Mouse (Mus musculus): ENCODE results near the gene Nprl2.

The Nprl2 gene

DNA sequence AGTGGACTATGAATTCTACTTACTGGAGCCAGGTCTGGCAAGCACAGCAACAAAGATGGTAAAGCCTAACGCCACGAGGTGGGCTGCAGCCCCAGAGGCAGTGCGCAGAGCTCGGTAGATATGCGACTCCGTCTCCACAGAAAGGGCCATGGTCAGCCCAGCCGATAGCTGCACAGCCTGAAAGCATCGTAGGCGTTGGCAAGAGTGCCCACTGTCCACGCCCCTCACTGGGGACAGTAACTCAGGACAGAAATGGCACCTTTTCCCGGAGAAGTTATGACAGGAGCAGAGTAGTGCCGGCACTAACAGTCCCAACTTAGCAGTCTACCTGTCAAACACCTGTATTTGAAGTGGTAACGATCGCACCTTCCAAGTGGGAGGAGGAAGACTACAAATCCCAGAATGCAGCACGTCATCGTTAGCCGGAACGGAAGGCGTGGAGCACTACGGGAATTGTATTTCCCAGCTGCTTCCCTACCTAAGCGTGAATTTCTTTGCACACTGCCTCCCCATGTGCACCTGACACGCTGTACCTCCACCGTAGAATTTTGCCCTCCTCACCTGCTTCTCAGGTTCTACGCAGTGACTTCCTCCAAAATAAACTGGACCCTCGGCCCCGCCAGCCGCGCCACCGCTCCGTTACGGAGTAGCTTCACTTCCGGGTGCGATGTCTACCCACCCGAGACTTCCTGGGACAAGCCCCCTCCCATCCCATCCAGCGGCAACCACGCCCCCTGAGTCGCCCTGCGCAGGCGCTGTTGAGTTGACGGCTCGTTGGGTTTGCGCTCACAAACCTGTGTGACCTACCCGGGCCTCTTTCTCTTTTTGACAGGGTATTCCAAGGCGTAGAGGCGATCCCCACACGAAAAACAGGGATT lies at the start of gene Nprl2, which contains the start of gene Cyb561d2:
TSS of gene Nprl2 (plus strand) at position 753 of the 878 bp plus-strand sequence.
TSS of gene Cyb561d2 (minus strand) at position 720 of the 878 bp plus-strand sequence.
- DNase-seq = peak; percentile 96

DNA sequence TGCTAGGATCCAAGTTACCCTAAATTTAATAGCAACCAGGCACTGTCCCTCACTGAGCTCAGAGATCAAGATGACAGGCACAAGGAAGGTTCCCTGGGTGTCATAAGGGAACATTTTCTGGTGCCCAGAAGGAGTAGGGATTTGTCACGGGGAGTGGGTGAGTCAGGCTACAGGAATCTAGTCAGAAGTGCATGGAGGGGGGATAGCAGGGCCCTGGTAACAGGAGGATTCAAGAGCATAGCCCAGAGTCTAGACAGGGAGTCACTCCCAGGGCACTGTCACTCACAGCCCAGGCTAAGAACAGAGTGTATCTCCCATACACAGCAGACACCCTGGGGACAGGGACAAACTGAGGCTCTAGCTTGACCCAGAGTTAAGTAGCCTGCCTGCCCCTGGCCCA lies 48.5 kb upstream of the Nprl2 start:
- DNase-seq = no peak

DNA sequence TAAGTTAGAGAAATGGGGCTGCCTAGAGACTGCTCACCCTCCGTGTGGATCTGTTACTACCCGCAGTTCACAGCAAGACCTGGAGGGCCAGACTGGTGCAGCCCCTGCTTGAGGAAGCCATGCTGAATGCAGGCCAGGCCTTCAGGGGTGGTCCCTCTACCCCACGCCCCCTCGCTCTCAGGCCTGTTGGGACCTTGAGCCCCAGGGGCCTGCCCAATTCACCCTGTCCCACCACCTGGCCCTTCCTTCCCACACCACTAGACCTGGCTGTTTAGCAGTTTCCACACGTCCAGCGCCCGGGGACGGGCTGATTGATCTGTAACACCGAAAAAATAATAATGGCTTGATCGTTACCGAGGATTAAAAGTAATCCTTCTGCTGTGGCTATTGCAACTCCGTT lies 47.8 kb upstream of the Nprl2 start:
- no peak for DNase-seq

DNA sequence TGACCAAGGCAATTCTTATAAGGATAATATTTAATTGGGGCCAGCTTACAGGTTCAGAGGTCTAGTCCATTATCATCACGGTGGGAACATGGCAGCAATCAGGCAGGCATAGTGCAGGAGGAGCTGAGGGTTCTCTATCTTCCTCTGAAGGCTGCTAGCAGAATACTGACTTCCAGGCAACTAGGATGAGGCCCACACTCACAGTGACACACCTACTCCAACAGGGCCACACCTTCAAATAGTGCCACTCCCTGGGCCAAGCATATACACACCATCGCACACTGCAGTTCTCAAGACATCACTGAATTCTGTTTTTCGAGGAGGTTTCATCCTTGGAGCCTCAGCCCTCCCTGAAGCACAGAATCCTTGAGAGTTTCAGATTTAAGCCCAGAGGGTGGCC lies 45.7 kb upstream of the Nprl2 start:
- no peak for DNase-seq

DNA sequence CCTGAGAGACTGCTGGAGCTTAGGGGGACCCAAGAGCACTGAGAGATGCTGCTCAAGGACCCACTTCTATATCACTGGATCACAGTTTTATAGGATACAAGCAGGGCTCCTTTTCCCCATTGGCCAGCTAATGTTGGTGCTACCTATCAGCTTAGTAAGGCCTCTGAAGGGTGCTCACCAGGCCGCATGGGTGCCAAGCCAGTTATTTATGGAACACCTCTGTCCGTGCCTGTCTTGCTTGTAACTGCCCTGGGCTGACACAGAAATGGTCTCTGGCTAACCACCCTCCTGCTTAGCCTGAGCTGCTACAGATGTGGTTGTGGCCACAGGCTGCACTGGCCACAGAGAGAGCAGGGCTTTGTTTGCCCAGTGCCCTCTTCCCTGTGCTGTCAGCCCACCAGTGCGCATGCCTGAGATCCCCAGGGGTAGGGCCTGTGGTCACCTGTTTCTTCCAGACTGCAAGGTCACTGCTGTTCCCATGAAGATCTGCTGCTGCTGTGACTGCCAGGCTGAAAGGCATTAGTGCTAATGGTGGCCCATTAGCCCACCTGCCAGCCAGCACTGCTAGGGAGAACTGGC lies 41.2 kb upstream of the Nprl2 start:
- no peak for DNase-seq

DNA sequence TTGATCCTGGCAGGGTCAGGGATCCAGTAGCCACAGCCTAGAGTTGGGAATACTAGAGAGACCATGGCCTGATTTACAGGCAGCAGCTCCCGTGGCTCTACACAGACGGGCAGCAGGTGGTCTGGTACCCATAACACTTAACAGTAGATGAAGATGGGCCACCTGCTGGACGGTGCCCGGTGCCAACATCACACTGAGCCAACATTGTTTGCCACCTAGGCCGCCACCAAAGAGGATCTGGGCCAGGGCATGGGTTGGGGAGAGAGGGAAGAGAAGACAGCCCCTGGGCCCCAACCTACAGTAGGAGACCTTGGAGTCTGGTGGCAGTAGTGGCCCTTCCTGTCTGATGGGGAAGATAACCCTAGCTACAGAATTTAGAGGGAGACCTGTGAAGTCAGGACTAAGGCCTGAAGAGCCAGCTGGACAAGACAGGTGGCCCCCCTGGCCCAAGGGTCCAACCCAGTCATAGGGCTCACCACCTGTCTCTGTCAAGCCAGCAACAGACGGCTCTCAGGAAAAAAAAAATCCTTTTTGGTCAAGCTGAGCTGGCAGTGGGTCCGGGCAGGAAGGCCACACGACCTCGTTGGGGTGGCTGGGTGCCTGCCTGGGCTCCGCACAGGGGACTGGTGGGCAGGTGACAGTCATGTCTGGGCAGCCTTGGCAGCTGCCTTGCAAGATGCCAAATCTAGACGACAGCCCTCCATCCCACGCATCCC lies 39.7 kb upstream of the Nprl2 start:
- no peak for DNase-seq

DNA sequence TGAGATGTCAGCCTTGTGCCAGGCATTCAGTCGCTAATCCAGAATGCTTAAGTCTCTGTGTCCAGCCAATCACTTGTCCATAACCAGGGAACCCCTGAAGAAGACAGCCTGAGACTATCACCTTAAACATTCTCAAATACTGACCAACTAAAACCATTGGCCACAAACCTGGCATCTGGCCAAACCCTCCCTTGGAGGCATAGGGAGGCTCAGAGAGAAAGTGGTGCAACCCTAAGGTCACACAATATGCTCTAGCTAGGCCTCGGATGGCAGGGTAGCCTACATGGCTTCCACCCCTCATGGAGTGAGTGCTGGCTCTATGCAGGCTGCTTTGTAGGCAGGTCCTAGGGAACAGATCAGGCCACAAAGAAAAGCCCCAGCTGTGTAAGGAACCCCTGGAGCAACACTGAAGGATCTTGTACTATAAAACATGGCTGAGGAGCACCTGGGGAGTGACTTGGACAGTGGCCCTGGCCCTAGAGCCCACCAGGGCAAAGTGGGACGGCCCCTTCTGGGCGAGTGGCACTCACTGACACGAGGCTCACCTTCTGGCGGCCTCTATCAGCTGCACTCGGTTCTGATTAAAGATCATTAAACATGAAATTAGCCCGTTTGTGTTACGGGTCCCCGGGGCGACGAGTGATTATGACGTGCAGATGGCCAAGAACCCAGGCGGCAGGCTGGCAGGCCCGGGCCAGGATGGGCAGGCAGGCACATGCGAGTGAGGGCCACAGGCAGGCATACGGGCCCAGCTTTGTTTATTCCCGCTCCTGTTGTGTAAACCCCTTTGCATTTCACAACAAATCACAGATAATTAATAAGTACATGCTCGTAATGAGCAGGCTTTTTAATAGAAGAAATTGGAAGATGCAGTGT lies 37.1 kb upstream of the Nprl2 start:
- no peak for DNase-seq

DNA sequence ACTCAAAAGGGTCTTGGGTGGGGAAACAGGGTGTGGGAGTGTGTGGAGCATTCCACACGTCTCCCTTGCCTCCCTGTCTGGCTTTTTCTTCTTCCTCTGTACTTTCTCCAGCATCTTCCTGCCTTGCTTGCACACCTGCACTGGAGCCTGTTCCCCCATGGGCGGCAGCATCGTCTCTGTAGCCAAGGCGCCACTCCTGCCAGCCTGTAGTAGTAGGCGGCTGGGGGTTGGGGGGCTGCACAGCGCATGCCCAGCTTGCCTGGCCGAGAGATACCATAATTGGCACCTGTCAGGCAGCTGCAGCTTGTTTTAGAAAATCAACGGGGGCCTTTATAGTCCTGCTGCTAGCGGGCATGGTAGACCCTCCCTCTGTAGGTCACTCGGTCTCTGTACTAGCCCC lies 33.8 kb upstream of the Nprl2 start:
- no peak for DNase-seq

DNA sequence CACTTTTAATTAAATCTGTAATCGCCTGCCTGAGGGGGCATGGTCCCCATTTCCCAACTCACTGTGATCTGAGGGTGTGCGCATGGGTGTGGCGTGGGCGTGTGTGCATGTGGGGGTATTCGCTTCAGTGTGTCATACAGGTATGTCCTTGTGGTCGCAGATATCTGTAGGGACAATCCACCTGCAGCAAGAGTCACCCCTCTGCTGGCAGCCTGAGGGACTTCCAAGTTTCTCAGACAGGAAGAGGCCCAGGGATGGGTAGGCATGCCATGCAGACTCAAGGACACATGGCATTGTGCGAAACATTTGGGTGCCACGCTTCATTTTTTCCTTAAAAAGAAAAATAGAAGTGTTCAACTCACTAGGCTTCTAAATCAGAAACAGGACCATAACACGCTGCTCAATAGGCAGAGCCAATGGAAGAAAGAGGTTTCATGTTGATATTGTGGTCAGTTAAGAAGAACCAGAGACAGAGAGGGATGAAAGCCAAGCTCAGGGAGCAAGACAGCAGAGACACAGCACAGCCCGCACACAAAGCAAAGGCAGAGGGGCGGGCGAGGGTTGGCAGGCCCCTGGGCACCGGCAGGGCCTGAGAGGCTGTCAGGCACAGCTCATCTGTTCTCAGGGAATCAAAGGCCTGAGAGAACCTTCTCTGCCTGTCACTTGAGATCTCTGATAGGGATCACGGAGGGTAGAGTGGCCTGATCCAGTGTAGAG lies 31.5 kb upstream of the Nprl2 start:
- DNase-seq = no peak

DNA sequence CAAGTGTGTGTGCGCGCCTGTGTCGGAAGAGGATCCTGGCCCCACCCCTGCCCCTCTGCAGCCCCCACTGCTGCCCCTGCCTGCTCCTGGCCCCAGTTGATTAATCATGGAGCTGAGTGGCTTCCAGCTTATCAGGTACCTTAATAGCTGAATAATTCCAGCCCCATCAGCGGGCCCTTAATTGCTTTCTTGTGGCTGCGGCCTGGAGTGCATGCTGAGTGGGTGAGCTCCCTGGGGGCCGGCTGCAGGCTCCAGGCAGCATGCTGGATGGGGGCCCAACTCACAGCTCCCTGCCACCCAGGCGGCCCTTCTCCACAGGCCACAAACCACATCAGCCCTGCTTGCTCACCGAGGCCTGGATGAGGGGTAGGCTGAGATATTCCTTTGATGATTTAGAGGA lies 30.6 kb upstream of the Nprl2 start:
- DNase-seq = no peak

DNA sequence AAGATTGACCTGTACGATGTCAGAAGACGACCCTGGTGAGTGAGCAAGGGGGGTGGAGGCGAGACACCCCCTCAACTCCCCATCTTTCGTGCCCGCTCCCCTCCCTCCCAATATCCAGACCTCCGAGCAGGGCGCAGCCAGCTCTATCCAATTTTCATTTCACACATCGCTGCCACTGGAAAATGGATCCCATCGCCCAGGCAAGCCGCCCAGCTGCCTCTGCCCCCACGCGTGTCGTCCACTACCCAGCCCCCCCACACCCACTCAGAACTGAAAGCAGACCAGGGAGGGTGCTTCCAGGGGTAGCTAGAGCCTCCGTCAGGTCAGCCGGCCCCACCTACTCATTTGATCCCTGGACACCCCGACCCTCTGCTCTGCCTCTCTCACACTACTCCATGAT lies 29.7 kb upstream of the Nprl2 start:
- DNase-seq = no peak

DNA sequence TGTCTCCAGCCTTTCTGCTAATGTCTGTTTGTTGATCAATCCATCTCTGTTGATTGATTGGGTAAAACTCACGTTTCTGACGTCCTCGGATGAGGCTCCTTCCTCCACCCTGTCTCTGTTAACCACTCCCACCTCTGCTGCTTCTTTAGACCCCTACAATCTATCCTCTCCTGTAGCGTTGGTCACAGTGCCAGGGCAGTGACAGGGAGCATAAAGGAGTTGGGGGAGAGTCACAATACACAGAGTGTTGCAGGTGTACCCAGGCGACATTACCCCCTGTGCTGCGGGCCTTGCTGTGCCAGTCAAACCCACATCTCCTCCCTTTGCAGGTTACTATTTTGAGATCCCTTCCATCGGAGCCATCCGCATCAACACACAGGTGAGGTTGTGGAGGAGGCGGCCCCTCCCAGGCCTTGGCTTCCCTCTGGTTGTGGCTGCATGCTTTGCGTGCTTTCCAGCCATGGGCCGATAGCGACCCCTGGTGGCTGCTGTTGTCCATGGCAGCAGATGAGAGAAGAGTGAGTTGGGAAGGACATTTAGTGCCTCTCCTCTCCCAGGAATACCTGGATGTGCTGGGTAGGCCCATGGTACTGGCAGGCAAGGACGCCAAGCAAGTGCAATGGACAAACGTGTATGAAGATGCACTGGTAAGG lies 27.6 kb upstream of the Nprl2 start:
- peak; percentile 92 for DNase-seq

DNA sequence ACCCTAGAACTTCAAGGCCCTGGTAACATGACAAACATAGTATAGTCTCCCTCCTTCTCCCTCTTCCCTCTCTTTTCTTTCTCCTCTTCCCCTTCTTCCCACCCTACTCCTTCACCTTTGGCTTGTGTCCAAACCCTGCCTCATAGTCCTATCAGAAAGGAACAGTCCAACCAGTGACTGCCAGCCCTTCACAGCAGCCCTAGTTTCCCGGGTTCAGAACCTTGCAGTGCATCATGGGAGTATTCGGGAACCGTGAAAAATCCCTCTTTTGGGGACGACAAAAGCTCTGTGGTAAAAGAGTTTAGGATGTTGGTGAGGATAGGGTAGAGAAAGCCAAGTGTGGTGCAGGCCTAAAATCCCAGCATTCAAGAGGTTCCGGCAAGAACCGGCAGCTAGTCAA lies 21.7 kb upstream of the Nprl2 start:
- no peak for DNase-seq

DNA sequence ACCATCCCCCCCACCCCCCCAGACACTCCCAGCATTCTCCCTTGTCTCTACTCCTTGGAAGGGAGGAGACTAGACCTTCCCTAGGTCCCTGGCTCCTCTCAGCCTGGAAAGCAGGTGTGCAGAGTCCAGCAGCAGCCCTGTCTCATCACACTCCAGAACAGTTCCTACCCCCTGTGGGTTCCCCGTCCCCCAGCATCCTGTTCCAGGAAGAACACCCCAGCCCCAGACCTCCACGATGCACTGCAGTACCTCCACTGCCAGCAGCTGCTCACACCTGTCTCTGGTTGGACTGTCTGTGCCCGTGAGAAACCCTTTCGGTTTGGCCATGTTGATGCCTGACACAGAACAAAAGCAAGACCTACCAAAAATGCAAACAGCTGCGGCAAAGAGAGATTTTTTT lies 20.8 kb upstream of the Nprl2 start:
- no peak for DNase-seq

DNA sequence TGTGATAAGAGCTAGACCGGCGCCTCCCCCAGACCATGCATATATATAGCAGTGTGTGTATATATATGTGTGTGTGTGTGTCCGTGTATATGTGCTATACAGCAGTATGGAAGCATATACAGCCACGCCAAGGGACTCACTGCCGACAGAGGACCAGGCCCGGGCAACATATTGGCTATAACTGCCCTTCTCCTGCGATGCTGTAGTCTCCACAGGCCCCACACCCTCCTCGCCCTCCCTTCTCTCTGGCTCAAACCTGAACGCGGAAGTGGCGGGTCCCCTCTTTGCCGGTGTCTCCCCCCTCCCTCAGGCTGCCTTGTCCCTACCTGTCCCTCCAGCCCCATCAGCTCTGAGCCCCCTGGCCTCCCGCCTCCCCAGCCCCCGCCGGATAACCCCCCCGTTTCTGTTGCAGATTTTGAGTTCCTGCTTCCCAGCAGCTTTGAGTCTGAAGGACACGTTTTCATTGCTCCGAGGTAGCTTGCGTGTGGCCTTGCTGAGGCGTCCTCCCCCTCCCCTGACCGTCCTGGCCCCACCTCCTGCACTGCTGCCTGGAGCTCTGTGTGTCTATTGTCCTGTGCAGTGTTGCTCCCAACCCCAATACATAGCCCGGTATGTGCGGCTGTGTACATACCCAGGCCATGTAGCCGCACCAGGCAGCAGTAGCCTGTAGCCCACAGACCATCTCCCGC lies 20.2 kb upstream of the Nprl2 start:
- no peak for DNase-seq

DNA sequence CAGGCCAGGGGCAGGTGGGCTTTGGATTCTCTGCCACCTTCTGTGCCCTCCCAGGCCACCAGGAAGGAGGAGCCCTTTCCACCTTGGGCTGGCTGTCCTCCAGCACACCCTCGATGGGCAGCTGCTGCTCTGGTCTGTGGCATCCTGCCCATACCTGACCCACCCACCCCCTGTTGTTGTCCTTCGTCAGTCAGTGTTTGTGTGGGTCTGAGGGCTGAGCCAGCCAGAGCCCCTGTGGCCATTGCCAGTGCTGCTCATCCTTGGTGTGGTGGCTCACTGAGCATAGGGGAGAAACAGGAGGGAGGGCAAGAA lies 19.7 kb upstream of the Nprl2 start:
- DNase-seq = no peak

DNA sequence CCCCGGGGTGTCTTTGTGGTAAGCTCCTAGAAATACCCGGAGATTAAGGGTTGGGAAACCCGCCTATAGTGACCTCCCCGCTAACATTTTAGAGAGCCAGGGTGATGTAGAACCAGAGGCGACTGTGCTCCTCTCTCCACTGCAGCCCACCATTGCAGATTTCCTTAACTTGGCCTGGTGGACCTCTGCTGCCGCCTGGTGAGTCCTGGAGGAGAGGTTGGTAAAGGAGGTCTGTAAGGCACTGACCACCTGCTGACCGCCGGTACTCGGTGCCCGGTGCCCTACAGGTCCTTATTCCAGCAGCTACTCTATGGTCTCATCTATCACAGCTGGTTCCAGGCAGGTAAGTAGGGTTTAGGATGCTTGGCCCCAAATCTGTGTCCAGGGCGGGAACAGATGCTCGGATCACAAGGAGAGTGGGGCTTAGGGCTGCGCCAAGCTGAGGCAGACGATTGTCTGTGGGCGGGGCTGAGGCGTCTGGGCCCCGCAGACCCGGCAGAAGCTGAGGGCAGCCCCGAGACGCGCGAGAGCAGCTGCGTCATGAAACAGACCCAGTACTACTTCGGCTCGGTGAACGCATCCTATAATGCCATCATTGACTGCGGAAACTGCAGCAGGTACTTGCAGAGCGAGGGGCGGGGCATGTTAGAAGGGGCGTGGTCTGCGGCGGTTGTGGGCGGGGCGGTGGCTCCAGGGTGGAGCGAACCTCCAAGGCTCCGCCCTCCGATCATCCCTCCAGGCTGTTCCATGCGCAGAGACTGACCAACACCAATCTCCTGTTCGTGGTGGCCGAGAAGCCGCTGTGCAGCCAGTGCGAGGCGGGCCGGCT lies 15.6 kb upstream of the Nprl2 start:
- peak; percentile 90 for DNase-seq

DNA sequence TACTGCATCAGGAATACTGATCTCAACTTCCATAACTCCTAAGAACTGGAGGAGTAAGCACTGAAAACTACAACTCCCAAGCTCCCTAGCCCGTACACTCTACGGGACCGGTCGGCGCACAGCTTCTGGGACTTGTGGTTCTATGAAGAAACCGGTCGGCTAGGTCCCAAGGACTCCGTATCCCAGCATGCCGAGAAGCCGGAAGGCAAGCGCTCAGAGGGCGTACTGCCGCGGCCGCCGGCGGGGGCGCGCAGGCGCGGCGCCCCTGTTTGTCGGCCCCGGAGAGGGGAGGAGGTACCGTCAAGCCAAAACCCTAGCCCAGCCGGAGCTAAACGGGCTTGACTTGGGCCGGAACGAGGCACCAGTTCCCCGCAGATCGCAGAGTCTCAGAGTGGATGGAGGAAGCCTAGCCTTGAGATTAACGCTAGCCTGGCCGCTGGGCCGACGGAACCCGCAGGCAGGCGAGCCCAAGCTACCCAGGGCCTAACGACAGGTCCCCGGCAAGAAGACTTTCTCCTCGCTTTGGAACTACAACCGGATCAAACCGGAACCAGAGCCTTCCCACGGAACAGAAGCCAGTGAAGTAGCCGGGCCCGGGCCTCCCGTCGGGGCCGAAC lies 8.1 kb upstream of the Nprl2 start, which contains the start of gene Tmem115:
TSS of gene Tmem115 (plus strand) at position 155 of the 617 bp plus-strand sequence.
- DNase-seq = peak; percentile 95

DNA sequence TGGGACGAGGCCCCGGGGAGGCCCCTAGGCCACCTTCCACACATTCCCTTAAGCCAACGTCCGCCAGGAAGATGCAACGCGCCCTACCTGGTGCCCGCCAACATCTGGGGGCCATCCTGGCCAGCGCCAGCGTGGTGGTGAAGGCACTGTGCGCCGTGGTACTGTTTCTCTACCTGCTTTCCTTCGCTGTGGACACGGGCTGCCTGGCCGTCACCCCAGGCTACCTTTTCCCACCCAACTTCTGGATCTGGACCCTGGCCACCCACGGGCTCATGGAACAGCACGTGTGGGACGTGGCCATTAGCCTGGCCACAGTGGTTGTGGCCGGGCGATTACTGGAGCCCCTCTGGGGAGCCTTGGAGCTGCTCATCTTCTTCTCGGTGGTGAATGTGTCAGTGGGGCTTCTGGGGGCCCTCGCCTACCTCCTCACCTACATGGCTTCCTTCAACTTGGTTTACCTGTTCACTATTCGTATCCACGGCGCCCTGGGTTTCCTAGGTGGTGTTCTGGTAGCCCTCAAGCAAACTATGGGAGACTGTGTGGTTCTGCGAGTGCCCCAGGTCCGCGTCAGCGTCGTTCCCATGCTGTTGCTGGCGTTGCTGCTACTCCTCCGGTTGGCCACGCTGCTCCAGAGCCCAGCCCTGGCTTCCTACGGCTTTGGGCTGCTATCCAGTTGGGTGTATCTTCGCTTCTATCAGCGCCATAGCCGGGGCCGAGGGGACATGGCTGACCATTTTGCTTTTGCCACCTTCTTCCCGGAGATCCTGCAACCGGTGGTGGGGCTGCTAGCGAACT lies 7.4 kb upstream of the Nprl2 start:
- DNase-seq = peak; percentile 60

Data from kidney, postnatal 10 days (tissue).